Mouse (Mus musculus): ENCODE measurements around the gene Pgap1. TPM values are rescaled to one million over a fixed set of nuclear protein-coding genes. Genes with fewer than 3 reads are reported as not detected.

The Pgap1 gene
- polyA plus RNA-seq, 1 experiment, result 30.1 TPM

DNA sequence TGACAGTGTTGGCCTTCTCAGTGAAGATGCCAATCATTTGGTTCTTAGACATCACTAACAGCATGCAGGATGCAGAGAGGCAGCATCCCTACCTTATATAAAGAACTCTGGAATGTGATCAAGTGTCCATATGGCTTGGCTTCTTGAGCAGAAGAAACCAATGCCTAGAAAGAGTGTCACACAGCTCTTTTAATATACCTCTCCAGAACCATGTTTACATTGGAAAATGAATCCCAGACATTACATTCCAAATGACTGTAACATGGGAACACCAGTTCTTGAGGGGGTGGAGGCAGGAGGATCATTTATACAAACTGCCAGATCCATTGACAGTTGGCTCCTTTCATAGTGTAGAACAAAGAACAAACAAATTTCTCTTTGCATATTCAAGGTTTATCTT lies 88.8 kb downstream of the Pgap1 start:
- no peak overlapping the region for H3K4me3 ChIP-seq (ENCODE audit: insufficient read depth, low read length)
- no peak overlapping the region for H3K27ac ChIP-seq (ENCODE audit: insufficient read depth, low read depth, low read length)
- TF ChIP-seq POLR2A (IDR thresholded peaks at IDR 0.05; ENCODE audit: borderline replicate concordance, low read depth, low read length) (no peak), CTCF (IDR thresholded peaks at IDR 0.05; ENCODE audit: low read depth, low read length) (no peak)
- no peaks in the 10 kb centered on the region for H3K4me1 ChIP-seq (ENCODE audit: control insufficient read depth, insufficient read depth, low read length)

DNA sequence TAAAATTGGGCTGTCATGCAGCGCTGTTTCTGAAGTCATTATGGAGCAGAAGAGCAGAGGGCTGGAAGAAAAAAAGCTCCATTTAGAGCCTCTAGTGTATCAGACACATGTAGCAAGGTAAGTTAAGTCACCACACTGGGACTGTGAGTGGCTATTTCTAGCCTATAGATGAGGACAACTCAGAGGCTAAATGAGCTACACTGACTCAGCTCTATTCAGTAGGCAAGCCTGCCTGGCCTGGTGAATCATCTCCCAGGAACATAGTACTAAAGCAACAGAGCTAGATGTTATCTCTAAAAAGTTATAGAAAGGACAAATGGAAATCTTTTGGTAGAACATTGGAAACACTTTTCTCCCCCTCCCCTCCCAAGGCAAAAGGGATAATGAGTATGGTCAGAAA lies 90.1 kb downstream of the Pgap1 start:
- no peak overlapping the region for H3K4me3 ChIP-seq (ENCODE audit: insufficient read depth, low read length)
- H3K4me1 ChIP-seq (ENCODE audit: control insufficient read depth, insufficient read depth, low read length), result no peaks in the 10 kb centered on the region
- no peak overlapping the region for H3K27ac ChIP-seq (ENCODE audit: insufficient read depth, low read depth, low read length)
- TF ChIP-seq CTCF (IDR thresholded peaks at IDR 0.05; ENCODE audit: low read depth, low read length), result no peak
- no peak for TF ChIP-seq POLR2A (IDR thresholded peaks at IDR 0.05; ENCODE audit: borderline replicate concordance, low read depth, low read length)

DNA sequence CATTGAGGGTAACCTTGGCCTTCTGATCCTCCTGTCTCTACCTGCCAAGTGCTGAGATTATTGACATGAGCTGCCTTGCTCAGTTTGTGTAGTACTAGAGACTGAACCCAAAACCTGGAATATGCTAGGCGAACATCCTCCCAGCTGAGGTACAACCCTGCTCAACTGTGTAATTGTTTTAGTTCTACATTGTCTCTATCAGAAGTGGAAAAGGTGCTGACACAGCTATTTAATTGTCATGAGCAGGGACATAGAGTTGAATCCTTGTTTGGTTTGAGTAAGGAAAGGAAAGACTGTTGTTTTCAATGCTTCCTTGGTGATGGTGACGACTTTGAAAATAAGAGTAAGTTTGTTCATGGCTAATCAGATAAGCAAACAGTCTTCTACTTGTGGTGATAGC lies 105.4 kb downstream of the Pgap1 start:
- Histone ChIP-seq H3K4me3 (ENCODE audit: insufficient read depth, low read length) (no peak overlapping the region), H3K4me1 (ENCODE audit: control insufficient read depth, insufficient read depth, low read length) (peaks cover 4% of the 10 kb centered on the region; the same call in 1 of the 2 replicates), H3K27ac (ENCODE audit: insufficient read depth, low read depth, low read length) (no peak overlapping the region)
- no peak for TF ChIP-seq CTCF (IDR thresholded peaks at IDR 0.05; ENCODE audit: low read depth, low read length)
- no peak for TF ChIP-seq POLR2A (IDR thresholded peaks at IDR 0.05; ENCODE audit: borderline replicate concordance, low read depth, low read length)

DNA sequence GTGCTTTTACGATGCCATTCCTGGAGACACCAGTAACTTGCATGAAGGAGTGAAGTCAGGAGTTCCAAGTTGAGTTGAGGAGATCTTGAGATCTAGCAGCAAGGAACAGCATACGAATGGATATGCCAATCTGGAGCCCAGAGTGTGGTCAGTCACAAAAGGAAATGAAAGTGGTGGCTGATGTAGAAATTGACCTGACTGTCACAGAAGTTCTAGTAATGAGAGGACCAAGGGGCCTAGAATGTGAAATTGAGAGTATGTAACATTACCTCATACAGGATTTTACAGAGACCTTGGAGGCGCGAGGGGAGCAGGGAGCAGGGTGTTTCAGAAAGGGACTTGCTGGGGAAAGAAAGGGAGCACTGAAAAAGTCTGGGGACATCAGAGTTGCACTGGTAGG lies 108.7 kb downstream of the Pgap1 start:
- Histone ChIP-seq H3K27ac (ENCODE audit: insufficient read depth, low read depth, low read length) (peak overlapping the region; percentile 20; the same call in 1 of the 2 replicates), H3K4me3 (ENCODE audit: insufficient read depth, low read length) (no peak overlapping the region), H3K4me1 (ENCODE audit: control insufficient read depth, insufficient read depth, low read length) (peaks cover 4% of the 10 kb centered on the region; the same call in 1 of the 2 replicates)
- TF ChIP-seq CTCF (IDR thresholded peaks at IDR 0.05; ENCODE audit: low read depth, low read length) (no peak), POLR2A (IDR thresholded peaks at IDR 0.05; ENCODE audit: borderline replicate concordance, low read depth, low read length) (no peak)

DNA sequence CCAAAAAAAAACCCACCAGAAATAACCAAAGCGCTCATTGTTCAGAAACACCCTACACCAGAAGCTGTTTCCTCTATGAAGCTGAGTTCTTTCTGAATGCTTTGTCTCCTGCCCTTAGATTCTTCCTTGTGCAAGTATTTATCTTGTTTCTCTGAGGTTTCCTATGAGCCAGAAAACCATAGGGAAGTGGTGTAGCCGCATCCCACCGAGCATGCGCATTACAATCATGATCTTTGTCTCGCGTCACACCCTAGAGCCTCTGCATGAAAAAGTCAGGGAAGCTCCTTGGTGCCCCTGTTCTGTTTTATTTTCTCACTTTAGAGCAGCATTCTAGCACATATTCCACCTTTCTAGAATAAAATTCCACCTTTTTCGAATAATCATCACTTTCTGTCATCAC lies 113.8 kb downstream of the Pgap1 start:
- Histone ChIP-seq H3K4me1 (ENCODE audit: control insufficient read depth, insufficient read depth, low read length) (no peaks in the 10 kb centered on the region), H3K27ac (ENCODE audit: insufficient read depth, low read depth, low read length) (no peak overlapping the region), H3K4me3 (ENCODE audit: insufficient read depth, low read length) (no peak overlapping the region)
- TF ChIP-seq CTCF (IDR thresholded peaks at IDR 0.05; ENCODE audit: low read depth, low read length) (no peak), POLR2A (IDR thresholded peaks at IDR 0.05; ENCODE audit: borderline replicate concordance, low read depth, low read length) (no peak)

DNA sequence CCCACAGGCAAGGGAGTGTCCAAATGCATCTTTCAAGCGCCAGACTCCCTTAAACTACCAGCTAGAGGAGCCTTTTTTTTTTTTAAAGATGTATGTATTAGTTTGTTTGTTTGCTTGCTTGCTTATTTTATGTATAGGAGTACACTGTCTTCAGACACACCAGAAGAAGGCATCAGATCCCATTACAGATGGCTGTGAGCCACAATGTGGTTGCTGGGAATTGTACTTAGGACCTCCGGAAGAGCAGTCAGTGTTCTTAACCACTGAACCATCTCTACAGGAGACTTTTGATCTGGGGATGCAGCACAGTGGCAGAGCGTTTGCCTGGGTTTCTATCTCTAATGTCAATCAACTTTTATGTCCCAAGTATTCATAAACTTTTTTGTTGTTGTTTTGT lies 118.4 kb downstream of the Pgap1 start:
- TF ChIP-seq CTCF (IDR thresholded peaks at IDR 0.05; ENCODE audit: low read depth, low read length) (no peak), POLR2A (IDR thresholded peaks at IDR 0.05; ENCODE audit: borderline replicate concordance, low read depth, low read length) (no peak)
- Histone ChIP-seq H3K27ac (ENCODE audit: insufficient read depth, low read depth, low read length) (no peak overlapping the region), H3K4me3 (ENCODE audit: insufficient read depth, low read length) (peak overlapping the region; percentile 97; the same call in 1 of the 2 replicates), H3K4me1 (ENCODE audit: control insufficient read depth, insufficient read depth, low read length) (no peaks in the 10 kb centered on the region)

DNA sequence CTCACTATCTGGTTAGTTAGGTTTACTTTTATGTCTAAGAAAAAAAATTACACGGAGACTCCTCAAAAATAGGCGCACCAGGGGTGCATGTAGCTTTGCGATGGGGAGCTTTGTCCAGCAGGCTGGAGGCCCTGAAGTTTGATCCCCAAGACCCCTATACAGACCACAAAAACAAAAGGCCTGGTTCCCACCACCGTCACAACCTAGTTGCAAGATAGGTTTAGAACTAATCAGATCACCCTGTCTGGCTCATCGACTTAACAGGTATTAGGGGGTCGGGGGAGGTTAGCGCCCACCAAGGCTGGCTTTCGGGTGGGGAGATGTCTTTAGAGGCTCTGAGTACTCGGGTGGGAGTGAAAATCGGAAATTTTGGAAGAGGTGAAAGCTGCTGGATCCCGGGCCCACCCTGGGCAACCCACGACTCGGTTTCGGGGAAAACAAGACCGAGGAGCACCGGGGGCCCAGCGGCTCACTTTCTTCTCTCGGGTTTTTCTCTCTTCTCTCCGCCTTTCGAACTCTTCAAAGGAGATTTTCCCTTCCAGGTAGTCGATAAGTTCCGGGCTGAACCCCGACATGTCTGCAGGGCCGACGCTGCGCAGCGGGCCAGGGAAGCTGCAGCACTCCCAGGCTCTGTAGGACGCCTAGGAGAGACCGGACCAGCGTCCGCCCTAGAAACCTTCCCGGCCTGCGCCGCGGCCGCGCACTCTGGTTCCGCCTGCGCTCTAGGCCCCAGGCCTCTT lies 119.0 kb downstream of the Pgap1 start, which contains the start of gene Gtf3c3:
TSS of gene Gtf3c3 (minus strand) at position 632 of the 740 bp plus-strand sequence.
- H3K27ac ChIP-seq (ENCODE audit: insufficient read depth, low read depth, low read length), result no peak within 1 kb of the TSS
- H3K4me3 ChIP-seq (ENCODE audit: insufficient read depth, low read length), result peak within 1 kb of the TSS; percentile 97
- no peaks in the 10 kb centered on the region for H3K4me1 ChIP-seq (ENCODE audit: control insufficient read depth, insufficient read depth, low read length)
- TF ChIP-seq POLR2A (IDR thresholded peaks at IDR 0.05; ENCODE audit: borderline replicate concordance, low read depth, low read length), result no peak
- no peak for TF ChIP-seq CTCF (IDR thresholded peaks at IDR 0.05; ENCODE audit: low read depth, low read length)

Other genes with a start within 250 kb of the Pgap1 start
- gene Gtf3c3, start 118.7 kb downstream of the Pgap1 start, polyA plus RNA-seq (2012; ENCODE audit: insufficient read depth, insufficient read length, missing spikeins), result 13.4 and 17.5 TPM in 2 replicates